Mouse (Mus musculus) testis, postnatal 10 days (tissue): ENCODE data around the gene Tmed5.
"Not testable (repeated sequence)": the region's sequence is repeated elsewhere in the genome, so short reads cannot be mapped to it uniquely, and the experiment has no call there.

ENCODE experiments used
- DNase-seq: peaks from one replicate; pipeline ENCODE4 v3.0.0; 2021; ENCODE audit warnings: low spot score

Gene Tmed5

DNA sequence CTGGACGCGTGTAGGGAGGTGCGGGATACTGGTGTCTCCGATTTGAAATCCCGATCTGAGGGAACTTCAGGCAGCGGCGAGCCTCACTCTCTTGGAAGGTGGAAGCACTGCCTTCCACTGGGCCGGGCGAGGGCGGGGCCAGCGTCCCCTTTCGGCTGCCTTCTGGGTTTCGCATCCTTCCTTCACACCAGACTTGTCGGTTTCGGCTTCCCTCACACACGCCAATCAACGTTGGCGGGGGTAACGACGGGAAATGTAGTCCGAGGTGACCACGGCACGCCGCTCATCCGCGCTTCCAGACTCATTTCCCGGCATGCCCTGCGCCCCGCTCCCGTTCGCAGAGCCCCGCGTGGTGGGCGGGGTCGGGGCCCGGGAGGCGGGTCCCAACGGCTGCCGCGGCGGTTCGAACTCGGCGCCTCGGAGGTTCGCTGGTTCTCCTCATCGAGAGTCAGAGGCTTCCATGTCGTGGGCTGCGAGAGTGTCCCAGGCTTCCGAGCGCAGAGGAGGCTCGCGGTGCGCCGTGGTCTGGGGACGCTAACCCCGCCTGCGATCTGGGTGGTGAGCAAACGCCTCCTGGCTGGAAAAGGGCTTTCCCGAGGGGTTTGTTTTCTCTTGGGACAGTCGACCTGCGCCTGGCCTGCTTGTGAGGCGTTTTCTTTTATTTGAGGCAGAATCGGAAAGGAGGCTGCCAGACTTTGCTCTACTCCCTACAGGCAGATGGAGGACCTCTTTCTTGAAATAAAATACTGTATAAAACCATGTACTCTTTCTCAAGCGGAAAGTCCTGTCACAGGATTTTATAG is at the start of gene Tmed5, which contains the start of gene Ccdc18:
Gene Tmed5 (minus strand): TSS at position 180 of the 803 bp plus-strand sequence.
Gene Ccdc18 (plus strand): TSS at position 435 of the 803 bp plus-strand sequence.
- peak; percentile 99 for DNase-seq

DNA sequence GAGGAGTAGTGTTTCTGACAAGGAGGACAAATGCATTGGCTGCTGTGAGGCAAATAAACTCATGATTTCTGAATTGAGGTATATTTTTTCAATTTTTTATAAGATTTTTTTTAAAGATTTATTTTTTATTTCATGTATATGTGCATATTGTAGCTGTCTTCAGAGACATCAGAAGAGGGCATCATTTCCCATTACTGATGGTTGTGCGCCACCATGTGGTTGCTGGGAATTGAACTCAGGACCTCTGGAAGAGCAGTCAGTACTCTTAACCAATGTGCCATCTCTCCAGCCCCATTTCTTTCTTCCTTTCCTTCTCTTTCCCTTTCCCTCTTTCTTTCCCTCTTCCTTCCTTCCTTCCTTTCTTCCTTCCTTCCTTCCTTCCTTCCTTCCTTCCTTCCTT is 31.3 kb upstream of the Tmed5 start:
- DNase-seq: peak; percentile 46

- DNase-seq: no peak
Observed at GRCm38 (mm10) chr5:108160796-108161195, 28.4 kb upstream of the Tmed5 start.

- no peak for DNase-seq
Observed at GRCm38 (mm10) chr5:108152592-108152991, 20.2 kb upstream of the Tmed5 start.

GRCm38 (mm10) chr5:108131849-108132440 is 475 bp downstream of the Tmed5 start:
- no peak for DNase-seq

DNA sequence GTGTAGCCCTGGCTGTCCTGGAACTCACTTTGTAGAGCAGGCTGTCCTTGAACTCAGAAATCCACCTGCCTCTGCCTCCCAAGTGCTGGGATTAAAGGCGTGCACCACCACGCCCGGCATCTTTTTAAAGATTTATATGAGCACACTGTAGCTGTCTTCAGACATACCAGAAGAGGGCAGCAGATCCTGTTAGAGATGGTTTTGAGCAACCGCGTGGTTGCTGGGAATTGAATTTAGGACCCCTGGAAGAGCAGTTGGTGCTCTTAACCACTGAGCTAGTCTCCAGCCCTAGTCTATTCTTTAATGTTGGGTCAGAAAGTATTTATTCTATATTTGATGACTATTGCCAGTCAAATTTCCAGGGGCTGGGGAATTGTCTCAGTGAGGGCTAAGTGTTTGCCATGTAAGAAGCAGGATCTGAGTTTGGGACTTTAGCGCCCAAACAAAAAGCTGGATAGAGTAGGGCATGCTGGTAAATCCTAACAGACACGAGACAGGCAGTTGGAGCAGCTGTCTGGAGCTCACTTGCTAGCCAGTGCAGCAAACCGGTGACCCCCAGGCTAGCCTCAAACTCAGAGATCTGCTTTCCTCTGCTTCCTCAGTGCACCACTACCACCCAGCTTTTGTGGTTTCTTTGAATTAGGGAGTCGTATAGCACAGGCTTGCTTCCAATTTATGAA is 12.1 kb downstream of the Tmed5 start:
- DNase-seq: no peak

DNA sequence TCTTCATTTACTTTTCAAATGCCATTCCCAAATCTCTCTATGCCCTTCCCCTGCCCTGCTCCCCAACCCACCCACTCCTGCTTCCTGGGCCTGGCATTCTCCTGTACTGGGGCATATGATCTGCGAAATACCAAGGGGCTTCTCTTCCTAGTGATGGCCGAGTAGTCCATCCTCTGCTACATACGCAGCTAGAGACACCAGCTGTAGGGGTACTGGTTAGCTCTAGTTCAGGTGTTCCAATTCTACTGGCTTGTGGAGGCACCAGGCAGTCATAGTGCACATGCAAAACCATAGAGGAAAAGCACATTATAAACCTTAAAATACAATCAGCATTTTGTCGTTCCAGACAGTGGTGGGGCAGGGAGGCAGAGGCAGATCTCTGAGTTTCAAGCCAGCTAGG is 14.7 kb downstream of the Tmed5 start:
- no peak for DNase-seq

DNA sequence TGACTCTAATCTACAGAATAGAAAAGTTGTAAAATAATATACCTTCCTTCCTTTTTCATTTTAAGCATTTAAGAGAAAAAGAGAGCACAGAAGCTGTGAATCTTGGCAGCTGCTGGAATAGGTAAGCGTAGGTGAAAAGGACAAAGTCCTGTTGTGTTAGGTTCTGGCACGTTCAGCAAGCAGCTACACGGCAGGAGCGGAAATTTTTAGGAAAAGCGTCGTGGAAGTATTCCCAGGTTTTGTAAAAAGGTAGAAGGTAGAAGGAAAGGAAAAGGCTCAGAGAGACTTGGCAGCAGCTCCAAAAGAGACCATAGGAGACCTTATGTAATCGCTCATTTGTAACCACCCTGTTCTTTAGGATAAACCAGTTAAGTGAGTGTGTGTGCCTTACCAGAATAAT is 23.1 kb downstream of the Tmed5 start:
- no peak for DNase-seq

- no peak for DNase-seq
Observed at GRCm38 (mm10) chr5:108104306-108104705, 28.1 kb downstream of the Tmed5 start.

DNA sequence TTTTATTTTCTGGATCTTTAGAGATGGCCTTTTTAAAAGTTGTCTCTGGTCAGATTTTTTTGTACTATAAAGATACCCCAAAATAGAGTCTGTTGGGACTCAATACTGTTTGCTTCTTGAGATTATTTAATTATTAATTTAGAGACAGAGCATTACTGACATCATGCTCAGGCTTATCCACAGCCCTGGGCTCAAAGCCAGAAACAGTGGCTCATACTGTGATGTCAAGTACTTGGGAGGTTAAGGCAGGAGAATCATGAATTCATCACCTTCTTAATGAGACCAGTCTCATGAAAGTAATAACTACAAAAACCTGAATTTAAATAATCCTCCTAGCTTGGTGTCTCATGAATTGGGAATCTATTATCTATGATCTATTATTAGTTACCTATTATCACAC is 32.2 kb downstream of the Tmed5 start:
- DNase-seq: no peak

DNA sequence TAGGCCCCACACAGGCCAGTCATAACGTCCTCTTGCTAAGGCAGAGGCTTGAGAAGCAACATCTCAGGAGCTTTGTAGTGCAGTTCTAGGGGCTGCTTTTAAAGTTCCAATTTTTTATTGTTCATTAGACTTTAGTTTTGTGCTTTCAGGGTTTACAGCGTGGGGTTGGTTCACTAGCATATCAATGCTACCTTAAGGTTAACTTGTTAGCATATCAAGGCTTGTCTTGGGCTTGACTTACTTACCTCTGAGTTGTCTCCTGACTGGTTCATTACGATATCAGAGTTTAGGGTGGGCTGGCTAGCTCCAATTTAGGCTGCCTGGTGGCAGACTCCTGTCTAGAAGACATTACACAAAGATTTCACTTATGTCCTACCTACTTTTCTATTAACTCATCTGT is 34.7 kb downstream of the Tmed5 start:
- DNase-seq: no peak

- not testable (repeated sequence) for DNase-seq
Observed at GRCm38 (mm10) chr5:108092731-108093130, 39.7 kb downstream of the Tmed5 start.

GRCm38 (mm10) chr5:108085440-108085839 is 47.0 kb downstream of the Tmed5 start:
- no peak for DNase-seq

GRCm38 (mm10) chr5:108082380-108082779 is 50.0 kb downstream of the Tmed5 start:
- no peak for DNase-seq

DNA sequence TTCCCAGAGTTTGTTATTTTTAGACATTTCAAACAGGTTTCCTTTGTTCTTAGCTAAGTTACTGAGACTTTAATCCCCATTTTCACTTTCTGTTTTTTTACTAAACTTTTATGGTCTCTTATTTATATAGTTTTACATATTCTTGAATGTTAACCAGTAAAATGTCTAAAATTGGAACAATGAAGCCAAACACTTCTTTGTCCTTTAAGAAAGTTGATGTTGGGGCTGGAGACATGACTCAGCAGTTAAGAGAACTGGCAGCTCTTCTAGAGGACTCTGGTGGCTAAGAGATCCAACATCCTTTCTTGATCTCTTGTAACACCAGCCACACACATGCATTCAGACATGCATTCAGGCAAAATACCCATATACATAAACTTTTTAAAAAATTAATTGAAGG is 52.8 kb downstream of the Tmed5 start:
- no peak for DNase-seq

GRCm38 (mm10) chr5:108076833-108077540 is 55.4 kb downstream of the Tmed5 start:
- DNase-seq: no peak

GRCm38 (mm10) chr5:108076241-108076640 is 56.2 kb downstream of the Tmed5 start:
- no peak for DNase-seq

GRCm38 (mm10) chr5:108072301-108072700 is 60.1 kb downstream of the Tmed5 start:
- DNase-seq: no peak

DNA sequence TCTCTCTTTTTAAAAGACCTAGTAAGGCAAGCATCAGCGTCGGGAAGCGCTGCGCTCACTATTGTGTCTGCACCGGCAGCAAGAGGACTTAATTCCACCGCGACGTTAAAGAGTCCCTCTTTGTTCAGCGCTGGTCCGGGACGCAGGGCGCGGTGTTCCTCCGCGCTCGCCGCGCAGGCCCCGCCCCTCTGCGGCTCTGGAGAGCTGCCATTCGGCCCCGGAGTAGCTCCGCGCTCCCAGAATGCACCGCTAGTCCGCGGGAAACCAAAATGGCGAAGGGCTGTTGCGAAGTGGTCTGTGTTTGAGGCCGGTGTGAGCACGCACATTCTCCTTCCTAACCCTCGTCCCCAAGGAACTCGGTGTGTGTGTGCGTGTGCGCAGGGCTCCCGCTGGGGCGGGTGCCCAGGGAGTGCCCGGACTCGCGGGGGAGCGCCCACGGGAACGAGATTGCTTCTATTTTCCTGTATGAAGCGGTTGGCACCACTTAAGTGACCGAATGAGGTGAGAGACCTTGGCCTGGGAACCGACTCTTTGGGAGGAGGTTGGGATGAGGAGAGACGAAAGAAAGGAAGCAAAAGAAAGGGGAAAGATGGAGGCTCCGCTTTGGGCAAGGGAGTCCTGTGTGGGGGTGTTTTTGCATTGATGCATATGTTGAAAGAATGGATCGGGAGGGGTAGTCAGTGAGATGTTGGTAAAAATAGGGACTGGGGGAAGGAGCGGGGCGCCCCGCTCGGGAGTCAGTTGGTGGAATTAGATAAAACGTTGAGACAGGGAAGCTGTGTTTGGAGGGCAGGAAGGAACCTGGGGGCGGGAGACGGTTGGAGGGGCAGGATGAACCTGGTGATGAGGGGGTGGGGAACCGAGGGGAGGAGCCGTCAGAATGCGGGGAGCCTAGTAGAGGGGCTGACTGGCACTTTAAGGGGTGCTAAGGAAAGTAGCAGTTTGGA is 66.7 kb downstream of the Tmed5 start, which contains the start of gene Mtf2:
Gene Mtf2 (plus strand): TSS at position 210 of the 947 bp plus-strand sequence.
- peak; percentile 98 for DNase-seq

- DNase-seq: no peak
Observed at GRCm38 (mm10) chr5:108060413-108060812, 72.0 kb downstream of the Tmed5 start.
